Mouse (Mus musculus): ENCODE measurements at regions not wholly inside any gene's neighbourhood (a gene's known extent, or its start where the extent isn't known, plus 50 kb on each side); places are given as distances from the start of the nearest gene placed in this dataset.
A peak's percentile ranks its signal among the peaks of the same experiment; 100 is the strongest.

GRCm38 (mm10) chr4:3049972-3050846 is 116.9 kb upstream of the Vmn1r2 start:
- Histone ChIP-seq H3K4me1 (replicated peaks) (no peaks in the 10 kb centered on the region), H3K9me3 (peaks cover 55% of the 10 kb centered on the region), H3K36me3 (0 out of 2 replicates have a peak, but pooled peaks cover 3% of the 10 kb centered on the region), H3K4me2 (no peak overlapping the region), H3K9ac (no peak overlapping the region), H3K4me3 (no peak overlapping the region), H3K27ac (no peak overlapping the region), H3K27me3 (no peaks in the 10 kb centered on the region)
- 52% methylated on average over 2 of the region's 2 CpGs for WGBS
- peak; percentile 64 for ATAC-seq (ENCODE audit: low FRiP score)

GRCm38 (mm10) chr4:3050847-3051135 is 116.3 kb upstream of the Vmn1r2 start:
- H3K27ac ChIP-seq, result no peak overlapping the region
- H3K36me3 ChIP-seq, result 0 out of 2 replicates have a peak, but pooled peaks cover 3% of the 10 kb centered on the region
- H3K9ac ChIP-seq, result no peak overlapping the region
- H3K4me1 ChIP-seq (replicated peaks), result no peaks in the 10 kb centered on the region
- 78% methylated on average over 3 of the region's 3 CpGs for whole genome bisulfite sequencing
- no peaks in the 10 kb centered on the region for H3K27me3 ChIP-seq
- peak; percentile 11; the same call in 1 of the 2 replicates for ATAC-seq (ENCODE audit: low FRiP score)
- no peak overlapping the region for H3K4me3 ChIP-seq
- no peak overlapping the region for H3K4me2 ChIP-seq
- peaks cover 60% of the 10 kb centered on the region for H3K9me3 ChIP-seq

- no peak overlapping the region for H3K9ac ChIP-seq
- WGBS, result 73% methylated on average over 5 of the region's 5 CpGs
- peaks cover 65% of the 10 kb centered on the region for H3K9me3 ChIP-seq
- H3K4me1 ChIP-seq (replicated peaks), result no peaks in the 10 kb centered on the region
- H3K36me3 ChIP-seq, result 0 out of 2 replicates have a peak, but pooled peaks cover 3% of the 10 kb centered on the region
- peak; percentile 6; the same call in 1 of the 2 replicates for ATAC-seq (ENCODE audit: low FRiP score)
- H3K4me3 ChIP-seq, result no peak overlapping the region
- H3K27ac ChIP-seq, result no peak overlapping the region
- no peak overlapping the region for H3K4me2 ChIP-seq
- H3K27me3 ChIP-seq, result no peaks in the 10 kb centered on the region
These were observed 115.9 kb upstream of the Vmn1r2 start for GRCm38 (mm10) chr4:3051212-3051611.

- Histone ChIP-seq H3K9me3 (peaks cover 67% of the 10 kb centered on the region), H3K27me3 (no peaks in the 10 kb centered on the region), H3K4me1 (replicated peaks) (no peaks in the 10 kb centered on the region), H3K4me3 (no peak overlapping the region), H3K36me3 (0 out of 2 replicates have a peak, but pooled peaks cover 3% of the 10 kb centered on the region), H3K27ac (no peak overlapping the region), H3K4me2 (no peak overlapping the region), H3K9ac (no peak overlapping the region)
- 84% methylated on average over 4 of the region's 4 CpGs for WGBS
- no peak for ATAC-seq (ENCODE audit: low FRiP score)
These were observed 114.6 kb upstream of the Vmn1r2 start for GRCm38 (mm10) chr4:3052314-3053059.

- Histone ChIP-seq H3K9ac (no peak overlapping the region), H3K9me3 (peaks cover 67% of the 10 kb centered on the region), H3K4me2 (no peak overlapping the region), H3K4me3 (no peak overlapping the region), H3K4me1 (replicated peaks) (no peaks in the 10 kb centered on the region), H3K27ac (no peak overlapping the region), H3K36me3 (0 out of 2 replicates have a peak, but pooled peaks cover 3% of the 10 kb centered on the region), H3K27me3 (no peaks in the 10 kb centered on the region)
- no peak; the same call in 1 of the 2 replicates for ATAC-seq (ENCODE audit: low FRiP score)
- 60% methylated on average over 4 of the region's 4 CpGs for WGBS
These were observed 114.1 kb upstream of the Vmn1r2 start for GRCm38 (mm10) chr4:3053060-3053406.

- Histone ChIP-seq H3K36me3 (0 out of 2 replicates have a peak, but pooled peaks cover 3% of the 10 kb centered on the region), H3K4me3 (no peak overlapping the region), H3K4me1 (replicated peaks) (no peaks in the 10 kb centered on the region), H3K4me2 (no peak overlapping the region), H3K27ac (no peak overlapping the region), H3K9me3 (peaks cover 71% of the 10 kb centered on the region), H3K27me3 (no peaks in the 10 kb centered on the region), H3K9ac (no peak overlapping the region)
- WGBS, result 89% methylated on average over 2 of the region's 2 CpGs
- no peak for ATAC-seq (ENCODE audit: low FRiP score)
These were observed 113.5 kb upstream of the Vmn1r2 start for GRCm38 (mm10) chr4:3053496-3054216.

GRCm38 (mm10) chr4:3054886-3055285 is 112.2 kb upstream of the Vmn1r2 start:
- Histone ChIP-seq H3K27me3 (no peaks in the 10 kb centered on the region), H3K4me1 (replicated peaks) (no peaks in the 10 kb centered on the region), H3K9ac (no peak overlapping the region), H3K36me3 (0 out of 2 replicates have a peak, but pooled peaks cover 3% of the 10 kb centered on the region), H3K27ac (no peak overlapping the region), H3K4me3 (no peak overlapping the region), H3K9me3 (peaks cover 82% of the 10 kb centered on the region), H3K4me2 (no peak overlapping the region)
- no peak for ATAC-seq (ENCODE audit: low FRiP score)

- Histone ChIP-seq H3K27me3 (no peaks in the 10 kb centered on the region), H3K9me3 (peaks cover 78% of the 10 kb centered on the region), H3K4me3 (no peak overlapping the region), H3K36me3 (0 out of 2 replicates have a peak, but pooled peaks cover 3% of the 10 kb centered on the region), H3K27ac (no peak overlapping the region), H3K9ac (no peak overlapping the region), H3K4me2 (no peak overlapping the region), H3K4me1 (replicated peaks) (no peaks in the 10 kb centered on the region)
- 85% methylated on average over 1 of the region's 1 CpGs for WGBS
- ATAC-seq (ENCODE audit: low FRiP score), result no peak
These were observed 111.7 kb upstream of the Vmn1r2 start for GRCm38 (mm10) chr4:3055396-3055795.

- Histone ChIP-seq H3K9ac (no peak overlapping the region), H3K27me3 (no peaks in the 10 kb centered on the region), H3K36me3 (no peaks in the 10 kb centered on the region), H3K4me2 (no peak overlapping the region), H3K27ac (no peak overlapping the region), H3K4me1 (replicated peaks) (no peaks in the 10 kb centered on the region), H3K9me3 (peaks cover 67% of the 10 kb centered on the region), H3K4me3 (no peak overlapping the region)
- WGBS, result 57% methylated on average over 2 of the region's 2 CpGs
- ATAC-seq (ENCODE audit: low FRiP score), result 0 out of 2 replicates have a peak, but pooled peaks have one; percentile 5
These were observed 107.5 kb upstream of the Vmn1r2 start for GRCm38 (mm10) chr4:3059511-3060054.

- H3K9ac ChIP-seq, result no peak overlapping the region
- no peaks in the 10 kb centered on the region for H3K4me1 ChIP-seq (replicated peaks)
- no peaks in the 10 kb centered on the region for H3K27me3 ChIP-seq
- 58% methylated on average over 2 of the region's 2 CpGs for WGBS
- no peak overlapping the region for H3K4me3 ChIP-seq
- H3K4me2 ChIP-seq, result no peak overlapping the region
- H3K27ac ChIP-seq, result no peak overlapping the region
- no peak for ATAC-seq (ENCODE audit: low FRiP score)
- no peaks in the 10 kb centered on the region for H3K36me3 ChIP-seq
- H3K9me3 ChIP-seq, result peaks cover 73% of the 10 kb centered on the region
These were observed 105.0 kb upstream of the Vmn1r2 start for GRCm38 (mm10) chr4:3062027-3062605.

GRCm38 (mm10) chr4:3063966-3064365 is 103.2 kb upstream of the Vmn1r2 start:
- H3K9ac ChIP-seq, result no peak overlapping the region
- 50% methylated on average over 3 of the region's 3 CpGs for WGBS
- no peaks in the 10 kb centered on the region for H3K27me3 ChIP-seq
- H3K4me2 ChIP-seq, result no peak overlapping the region
- H3K4me1 ChIP-seq (replicated peaks), result no peaks in the 10 kb centered on the region
- peaks cover 84% of the 10 kb centered on the region for H3K9me3 ChIP-seq
- H3K36me3 ChIP-seq, result no peaks in the 10 kb centered on the region
- no peak overlapping the region for H3K27ac ChIP-seq
- no peak for ATAC-seq (ENCODE audit: low FRiP score)
- no peak overlapping the region for H3K4me3 ChIP-seq

GRCm38 (mm10) chr4:3064571-3064970 is 102.5 kb upstream of the Vmn1r2 start:
- Histone ChIP-seq H3K4me1 (replicated peaks) (no peaks in the 10 kb centered on the region), H3K27me3 (no peaks in the 10 kb centered on the region), H3K4me2 (no peak overlapping the region), H3K36me3 (no peaks in the 10 kb centered on the region), H3K27ac (no peak overlapping the region), H3K9me3 (peaks cover 84% of the 10 kb centered on the region), H3K4me3 (no peak overlapping the region), H3K9ac (no peak overlapping the region)
- ATAC-seq (ENCODE audit: low FRiP score), result no peak
- WGBS, result 33% methylated on average over 3 of the region's 3 CpGs

All from hindbrain, embryonic 13.5 days (tissue).